Mouse (Mus musculus) cortical plate, adult 2 months (tissue): Measurements from ENCODE around the gene Rbm20. TPM values are rescaled to one million over a fixed set of nuclear protein-coding genes. Genes with fewer than 3 reads are reported as not detected.

ENCODE experiments used
- H3K27ac ChIP-seq: fragments of 200-500 bp; 2 replicates; pipeline ENCODE4 v1.5.1; 2012; ENCODE audit warnings: low read length, control low read depth, inconsistent platforms; ENCODE audit not compliant: insufficient read depth
- H3K4me1 ChIP-seq: fragments of 200-500 bp; 2 replicates; pipeline ENCODE4 v1.6.1; 2011; ENCODE audit warnings: low read length; ENCODE audit not compliant: control insufficient read depth, insufficient read depth
- H3K4me3 ChIP-seq: fragments of 200-500 bp; 2 replicates; pipeline ENCODE4 v1.5.1; 2011; ENCODE audit warnings: mild to moderate bottlenecking, low read length, control low read depth; ENCODE audit not compliant: insufficient read depth
- CTCF ChIP-seq: fragments of 200-500 bp; IDR thresholded peaks from 2 replicates; pipeline ENCODE4 v1.5.1; 2011; ENCODE audit warnings: mild to moderate bottlenecking, control low read depth, low read length; ENCODE audit not compliant: insufficient read depth; ENCODE audit errors: extremely low read depth
- POLR2A ChIP-seq: fragments of 200-500 bp; IDR thresholded peaks from 2 replicates; pipeline ENCODE4 v1.6.1; 2011; ENCODE audit warnings: mild to moderate bottlenecking, low read length, control low read depth; ENCODE audit not compliant: insufficient read depth; ENCODE audit errors: extremely low read depth
- polyA plus RNA-seq: library from polyadenylated mRNA; depleted of rRNA; stranded (reverse); fragments of >200 nt; gene quantifications from 2 replicates; pipeline ENCODE4 v1.2.3, GENCODE M21; 2012

Gene Rbm20
- polyA plus RNA-seq, 1 experiment: 2.8 TPM

- Histone ChIP-seq H3K27ac (no peak overlapping the region), H3K4me1 (peaks cover 2% of the 10 kb centered on the region), H3K4me3 (no peak overlapping the region)
- TF ChIP-seq CTCF (no peak), POLR2A (no peak)
Measured at GRCm38 (mm10) chr19:53869427-53870385, 192.6 kb downstream of the Rbm20 start.

- TF ChIP-seq CTCF: no peak
- TF ChIP-seq POLR2A: no peak
- peaks cover 2% of the 10 kb centered on the region for H3K4me1 ChIP-seq
- no peak overlapping the region for H3K4me3 ChIP-seq
Measured at GRCm38 (mm10) chr19:53870568-53870967, 193.5 kb downstream of the Rbm20 start.

GRCm38 (mm10) chr19:53871502-53871901 is 194.4 kb downstream of the Rbm20 start:
- peaks cover 2% of the 10 kb centered on the region for H3K4me1 ChIP-seq
- no peak overlapping the region for H3K27ac ChIP-seq
- no peak for TF ChIP-seq POLR2A
- TF ChIP-seq CTCF: no peak
- no peak overlapping the region for H3K4me3 ChIP-seq

More at GRCm38 (mm10) chr19:53870568-53870967, 193.5 kb downstream of the Rbm20 start:
- H3K27ac ChIP-seq: no peak overlapping the region

- H3K4me1 ChIP-seq: peaks cover 2% of the 10 kb centered on the region
- no peak for TF ChIP-seq CTCF
- no peak for TF ChIP-seq POLR2A
- H3K4me3 ChIP-seq: no peak overlapping the region
- H3K27ac ChIP-seq: no peak overlapping the region
Measured at GRCm38 (mm10) chr19:53872994-53873713, 196.0 kb downstream of the Rbm20 start.

GRCm38 (mm10) chr19:53875246-53875645 is 198.1 kb downstream of the Rbm20 start:
- TF ChIP-seq CTCF (no peak), POLR2A (no peak)
- H3K4me3 ChIP-seq: no peak overlapping the region
- no peak overlapping the region for H3K27ac ChIP-seq
- no peaks in the 10 kb centered on the region for H3K4me1 ChIP-seq

- no peak overlapping the region for H3K4me3 ChIP-seq
- H3K4me1 ChIP-seq: no peaks in the 10 kb centered on the region
- H3K27ac ChIP-seq: no peak overlapping the region
- TF ChIP-seq POLR2A (no peak), CTCF (no peak)
Measured at GRCm38 (mm10) chr19:53877779-53878178, 200.7 kb downstream of the Rbm20 start.

- no peak for TF ChIP-seq POLR2A
- TF ChIP-seq CTCF: no peak
- Histone ChIP-seq H3K4me1 (no peaks in the 10 kb centered on the region), H3K27ac (no peak overlapping the region), H3K4me3 (no peak overlapping the region)
Measured at GRCm38 (mm10) chr19:53880460-53880859, 203.4 kb downstream of the Rbm20 start.

- H3K27ac ChIP-seq: no peak overlapping the region
- TF ChIP-seq CTCF: no peak
- no peaks in the 10 kb centered on the region for H3K4me1 ChIP-seq
- no peak overlapping the region for H3K4me3 ChIP-seq
Measured at GRCm38 (mm10) chr19:53881786-53882185, 204.7 kb downstream of the Rbm20 start.

GRCm38 (mm10) chr19:53885450-53885849 is 208.3 kb downstream of the Rbm20 start:
- Histone ChIP-seq H3K4me3 (no peak overlapping the region), H3K4me1 (no peaks in the 10 kb centered on the region), H3K27ac (no peak overlapping the region)
- TF ChIP-seq POLR2A: no peak
- TF ChIP-seq CTCF: no peak

GRCm38 (mm10) chr19:53886576-53887370 is 209.7 kb downstream of the Rbm20 start:
- Histone ChIP-seq H3K4me3 (no peak overlapping the region), H3K4me1 (no peaks in the 10 kb centered on the region)
- TF ChIP-seq CTCF (no peak), POLR2A (no peak)

More at GRCm38 (mm10) chr19:53886576-53887370, 209.7 kb downstream of the Rbm20 start:
- H3K27ac ChIP-seq: no peak overlapping the region
